Mouse (Mus musculus): Measurements from ENCODE around the gene Palb2. TPM values are rescaled to one million over a fixed set of nuclear protein-coding genes. Genes with fewer than 3 reads are reported as not detected.
"Not testable (repeated sequence)": the region's sequence is repeated elsewhere in the genome, so short reads cannot be mapped to it uniquely, and the experiment has no call there.

Palb2 gene
- polyA plus RNA-seq, 1 experiment from 2014 or later = 16.2 TPM

DNA sequence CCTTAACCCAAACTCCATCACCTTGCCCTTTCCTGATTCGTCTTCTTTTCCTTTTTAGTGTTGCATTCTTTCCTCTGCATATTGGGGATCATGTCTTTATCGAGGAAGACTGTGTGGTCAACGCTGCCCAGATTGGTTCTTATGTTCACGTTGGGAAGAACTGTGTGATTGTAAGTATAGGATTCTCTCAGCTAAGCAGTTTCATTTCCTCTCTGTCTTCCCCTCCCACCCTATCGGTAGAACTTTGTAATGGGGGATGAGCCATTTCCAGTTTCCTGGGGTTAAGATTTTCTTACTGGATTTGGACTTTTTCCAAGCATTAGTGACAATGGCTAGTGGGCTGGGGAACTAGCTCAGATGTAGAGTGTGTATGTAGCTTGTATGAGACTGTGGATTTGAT is 5.4 kb upstream of the Palb2 start:
- 91% methylated on average over 5 of the region's 5 CpGs for WGBS
- H3K27ac ChIP-seq = no peak overlapping the region
- ATAC-seq (ENCODE audit: insufficient number of reproducible peaks, insufficient read depth, low FRiP score, low TSS enrichment, low read depth) = no peak
- H3K4me3 ChIP-seq = no peak overlapping the region
- no peaks in the 10 kb centered on the region for H3K9me3 ChIP-seq
- no peak overlapping the region for H3K9ac ChIP-seq
- peaks cover 84% of the 10 kb centered on the region for H3K36me3 ChIP-seq
- no peaks in the 10 kb centered on the region for H3K27me3 ChIP-seq
- no peak overlapping the region for H3K4me2 ChIP-seq
- peaks cover 6% of the 10 kb centered on the region for H3K4me1 ChIP-seq

DNA sequence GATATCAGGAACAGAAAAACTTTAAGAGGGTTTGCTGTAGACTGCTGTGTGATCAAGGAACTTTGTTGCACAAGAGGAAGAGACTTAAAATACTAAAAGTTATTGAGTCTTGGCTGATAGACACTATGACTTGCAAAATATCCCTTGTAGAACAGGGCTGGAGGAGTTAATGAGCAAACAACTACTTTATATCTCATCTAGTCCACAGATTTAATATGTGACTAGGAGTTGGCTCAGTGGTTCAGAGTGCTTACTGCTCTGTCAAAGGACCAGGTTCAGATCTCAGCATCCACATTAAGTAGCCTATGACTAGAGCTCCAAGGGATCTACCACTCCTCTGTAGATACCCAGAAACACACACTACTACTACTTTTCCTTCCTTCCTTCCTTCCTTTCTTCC is 4.3 kb upstream of the Palb2 start:
- Histone ChIP-seq H3K36me3 (peaks cover 75% of the 10 kb centered on the region), H3K4me3 (no peak overlapping the region), H3K9me3 (no peaks in the 10 kb centered on the region), H3K4me2 (no peak overlapping the region), H3K4me1 (peaks cover 9% of the 10 kb centered on the region), H3K9ac (no peak overlapping the region), H3K27ac (no peak overlapping the region), H3K27me3 (no peaks in the 10 kb centered on the region)
- no peak for ATAC-seq (ENCODE audit: insufficient number of reproducible peaks, insufficient read depth, low FRiP score, low TSS enrichment, low read depth)

DNA sequence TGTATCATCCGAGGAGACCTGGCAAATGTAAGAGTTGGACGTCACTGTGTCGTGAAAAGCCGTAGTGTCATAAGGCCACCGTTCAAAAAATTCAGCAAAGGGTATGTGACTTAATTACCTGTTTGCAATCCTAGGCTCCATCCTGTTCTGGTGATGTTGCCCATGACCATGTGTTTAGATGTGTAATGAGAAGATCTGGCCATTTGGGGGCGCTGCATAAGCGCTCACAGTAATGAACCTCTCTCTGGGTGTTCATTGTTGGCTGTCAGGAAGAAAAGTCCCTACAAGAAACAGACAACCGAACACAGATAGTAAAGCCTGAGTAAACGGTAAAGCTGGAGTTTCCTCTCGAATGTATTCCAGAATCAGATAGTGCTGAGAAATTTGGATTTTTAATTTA is 2.3 kb upstream of the Palb2 start:
- Histone ChIP-seq H3K27me3 (no peaks in the 10 kb centered on the region), H3K4me1 (peaks cover 9% of the 10 kb centered on the region), H3K36me3 (peaks cover 56% of the 10 kb centered on the region), H3K27ac (no peak overlapping the region), H3K9me3 (no peaks in the 10 kb centered on the region), H3K4me3 (no peak overlapping the region), H3K4me2 (no peak overlapping the region), H3K9ac (no peak overlapping the region)
- ATAC-seq (ENCODE audit: insufficient number of reproducible peaks, insufficient read depth, low FRiP score, low TSS enrichment, low read depth) = no peak
- 70% methylated on average over 10 of the region's 10 CpGs for WGBS

DNA sequence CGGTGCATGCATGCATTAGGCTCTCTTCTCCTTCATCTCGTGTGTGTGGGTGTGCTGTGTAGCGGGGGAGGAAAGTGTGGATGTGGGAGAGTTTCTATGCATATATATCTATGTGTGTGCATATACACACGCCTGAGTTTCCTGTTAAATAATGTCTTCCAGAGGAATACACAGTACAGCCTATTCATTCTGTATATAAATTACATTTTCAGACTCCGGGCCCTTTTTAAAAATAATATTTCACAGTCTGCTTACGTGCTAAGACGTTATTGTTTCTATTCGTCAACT is 497 bp upstream of the Palb2 start:
- H3K9ac ChIP-seq = peak overlapping the region; percentile 91
- H3K27me3 ChIP-seq = no peaks in the 10 kb centered on the region
- ATAC-seq (ENCODE audit: insufficient number of reproducible peaks, insufficient read depth, low FRiP score, low TSS enrichment, low read depth) = no peak
- 17% methylated on average over 8 of the region's 8 CpGs for WGBS
- H3K27ac ChIP-seq = peak overlapping the region; percentile 80
- no peaks in the 10 kb centered on the region for H3K9me3 ChIP-seq
- peaks cover 9% of the 10 kb centered on the region for H3K4me1 ChIP-seq
- H3K36me3 ChIP-seq = peaks cover 42% of the 10 kb centered on the region
- peak overlapping the region; percentile 93 for H3K4me3 ChIP-seq
- H3K4me2 ChIP-seq = peak overlapping the region; percentile 81

DNA sequence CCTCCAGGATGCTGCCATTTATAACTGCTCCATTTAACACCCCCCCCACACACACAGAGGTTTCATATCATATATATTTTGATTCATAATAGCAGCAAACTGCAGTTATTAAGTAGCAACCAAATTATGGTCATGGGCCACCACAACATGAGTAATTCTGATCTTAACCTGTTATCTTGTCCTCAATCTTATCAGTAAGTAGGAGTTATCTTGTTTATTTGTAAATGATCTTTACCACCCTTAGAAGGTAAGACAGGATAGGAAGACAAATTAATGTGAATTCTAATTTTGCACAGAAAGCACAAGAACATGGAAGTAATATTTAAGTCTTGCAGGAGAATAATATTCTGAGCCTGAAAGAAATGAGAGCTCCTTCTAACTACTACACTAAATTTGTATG is 951 bp downstream of the Palb2 start:
- H3K4me1 ChIP-seq = peaks cover 9% of the 10 kb centered on the region
- peak overlapping the region; percentile 81 for H3K4me2 ChIP-seq
- peak overlapping the region; percentile 91; the same call in 1 of the 2 replicates for H3K9ac ChIP-seq
- H3K27ac ChIP-seq = no peak overlapping the region
- no peak for ATAC-seq (ENCODE audit: insufficient number of reproducible peaks, insufficient read depth, low FRiP score, low TSS enrichment, low read depth)
- H3K4me3 ChIP-seq = peak overlapping the region; percentile 93
- H3K27me3 ChIP-seq = no peaks in the 10 kb centered on the region
- peaks cover 43% of the 10 kb centered on the region for H3K36me3 ChIP-seq
- no peaks in the 10 kb centered on the region for H3K9me3 ChIP-seq

DNA sequence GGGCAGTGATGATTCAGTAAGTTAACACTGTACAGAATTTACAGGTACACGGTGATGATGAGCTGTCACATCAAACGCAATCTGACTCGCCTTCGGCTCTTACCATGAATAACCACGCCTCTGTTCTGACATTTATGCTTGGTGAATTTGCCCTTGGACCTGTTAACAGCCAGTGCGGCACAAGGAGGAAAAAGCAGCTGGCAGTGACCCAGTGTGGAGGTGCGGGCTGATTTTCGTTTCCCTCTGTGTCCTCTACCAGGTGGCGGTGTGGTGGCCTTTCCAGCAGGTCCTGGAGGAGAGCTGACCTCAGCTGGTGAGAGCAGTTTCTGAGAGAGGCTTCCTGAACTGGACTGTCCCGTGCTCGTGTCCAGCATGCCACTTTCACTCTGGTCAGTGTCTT is 5.8 kb downstream of the Palb2 start:
- Histone ChIP-seq H3K4me3 (no peak overlapping the region), H3K27ac (no peak overlapping the region), H3K9me3 (no peaks in the 10 kb centered on the region), H3K36me3 (peaks cover 59% of the 10 kb centered on the region), H3K27me3 (no peaks in the 10 kb centered on the region), H3K9ac (0 out of 2 replicates have a peak overlapping the region, but pooled peaks have one; percentile 6), H3K4me1 (no peaks in the 10 kb centered on the region), H3K4me2 (no peak overlapping the region)
- 93% methylated on average over 11 of the region's 11 CpGs for WGBS
- ATAC-seq (ENCODE audit: insufficient number of reproducible peaks, insufficient read depth, low FRiP score, low TSS enrichment, low read depth) = no peak

DNA sequence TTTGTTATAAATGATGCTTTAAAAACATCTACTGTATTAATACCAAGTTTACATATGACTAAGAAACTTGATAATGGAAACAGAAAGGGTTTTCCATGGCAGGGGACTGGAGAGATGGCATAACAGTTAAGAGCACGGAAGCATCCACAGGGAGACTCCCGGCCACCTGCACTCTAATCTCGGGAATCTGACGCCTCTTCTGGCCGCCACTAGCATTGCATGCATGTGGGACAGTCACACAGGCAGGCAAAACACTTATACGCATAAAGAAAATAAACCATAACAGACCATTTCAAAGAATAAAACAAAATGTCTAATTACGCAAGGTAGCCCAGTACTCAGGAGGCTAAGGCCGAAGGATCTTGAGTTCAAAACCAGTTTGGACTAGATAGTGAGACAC is 7.1 kb downstream of the Palb2 start:
- 77% methylated on average over 8 of the region's 8 CpGs for WGBS
- peaks cover 68% of the 10 kb centered on the region for H3K36me3 ChIP-seq

DNA sequence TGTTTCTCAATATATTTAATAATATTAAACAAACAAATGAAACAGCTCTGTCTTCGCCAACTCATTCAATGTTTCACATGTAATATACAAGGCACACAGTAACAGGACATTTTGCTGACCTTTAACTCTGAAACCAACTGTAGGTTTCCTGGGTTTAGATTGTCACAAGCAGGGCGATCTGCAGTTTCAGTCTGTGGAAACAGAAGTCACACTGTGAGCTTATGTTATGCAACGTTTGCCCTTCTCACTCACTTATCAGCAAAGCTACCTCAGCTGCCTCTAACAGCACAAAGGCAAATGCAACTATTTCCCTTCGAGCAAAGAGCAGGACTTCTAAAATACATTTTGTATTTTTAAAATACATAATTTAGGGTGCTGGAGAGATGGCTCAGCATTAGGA is 9.3 kb downstream of the Palb2 start:
- ATAC-seq (ENCODE audit: insufficient number of reproducible peaks, insufficient read depth, low FRiP score, low TSS enrichment, low read depth) = no peak
- 84% methylated on average over 4 of the region's 4 CpGs for WGBS
- Histone ChIP-seq H3K4me1 (no peaks in the 10 kb centered on the region), H3K27me3 (no peaks in the 10 kb centered on the region), H3K4me3 (no peak overlapping the region), H3K36me3 (peaks cover 79% of the 10 kb centered on the region), H3K9ac (no peak overlapping the region), H3K27ac (no peak overlapping the region), H3K9me3 (no peaks in the 10 kb centered on the region), H3K4me2 (no peak overlapping the region)

More for the DNA sequence above, 7.1 kb downstream of the Palb2 start:
- no peaks in the 10 kb centered on the region for H3K27me3 ChIP-seq
- no peaks in the 10 kb centered on the region for H3K9me3 ChIP-seq
- no peak for ATAC-seq (ENCODE audit: insufficient number of reproducible peaks, insufficient read depth, low FRiP score, low TSS enrichment, low read depth)
- H3K9ac ChIP-seq = no peak overlapping the region
- H3K27ac ChIP-seq = no peak overlapping the region
- no peak overlapping the region for H3K4me3 ChIP-seq
- no peaks in the 10 kb centered on the region for H3K4me1 ChIP-seq
- no peak overlapping the region for H3K4me2 ChIP-seq

DNA sequence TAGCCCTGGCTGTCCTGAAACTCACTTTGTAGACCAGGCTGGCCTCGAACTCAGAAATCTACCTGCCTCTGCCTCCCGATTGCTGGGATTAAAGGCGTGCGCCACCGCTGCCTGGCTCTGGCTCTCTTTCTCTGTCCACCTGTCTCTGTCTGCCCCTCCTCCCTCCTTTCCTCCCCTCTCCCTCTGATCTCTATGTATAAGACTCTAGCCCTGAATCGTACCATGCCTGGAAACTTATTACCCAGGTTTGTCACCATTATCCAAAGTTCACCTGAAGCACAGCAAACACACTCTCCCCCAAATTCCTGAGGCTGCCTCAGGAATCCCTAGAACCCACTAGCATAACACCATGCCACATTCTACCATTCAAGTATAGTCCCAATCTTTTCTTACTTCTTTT is 24.6 kb downstream of the Palb2 start:
- Histone ChIP-seq H3K27me3 (no peaks in the 10 kb centered on the region), H3K4me3 (no peak overlapping the region), H3K4me2 (no peak overlapping the region), H3K36me3 (peaks cover 41% of the 10 kb centered on the region), H3K9ac (no peak overlapping the region), H3K9me3 (no peaks in the 10 kb centered on the region), H3K4me1 (no peaks in the 10 kb centered on the region), H3K27ac (no peak overlapping the region)
- no peak for ATAC-seq (ENCODE audit: insufficient number of reproducible peaks, insufficient read depth, low FRiP score, low TSS enrichment, low read depth)
- 91% methylated on average over 6 of the region's 6 CpGs for WGBS

DNA sequence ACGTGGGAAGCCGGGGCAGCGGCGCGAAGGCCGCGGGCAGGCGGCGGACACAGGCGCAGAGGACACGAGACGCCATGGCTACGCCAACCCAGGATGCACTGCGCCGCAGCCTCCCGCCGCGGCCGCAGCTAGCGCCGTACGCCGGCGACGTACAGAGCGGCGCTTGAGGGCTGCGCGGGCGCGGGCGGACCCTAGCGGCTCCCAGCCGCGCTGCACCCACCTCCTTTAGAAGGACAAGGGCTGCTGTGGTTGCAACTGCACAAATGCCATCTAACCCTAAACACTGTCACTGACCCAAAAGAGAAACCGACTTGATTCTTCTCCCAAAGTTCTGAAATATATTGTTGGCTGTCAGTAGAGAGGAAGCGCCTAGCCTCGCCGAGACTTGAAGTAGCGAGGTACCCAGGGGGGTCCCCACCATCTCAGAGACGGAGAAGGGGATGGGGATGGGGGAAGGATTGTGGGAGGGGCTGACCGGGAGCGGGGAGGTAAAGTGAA is 31.0 kb downstream of the Palb2 start, which contains the start of gene Ndufab1:
Gene Ndufab1, minus strand, starts transcription at position 140 of the 498 bp plus-strand sequence.
- ATAC-seq (ENCODE audit: insufficient number of reproducible peaks, insufficient read depth, low FRiP score, low TSS enrichment, low read depth) = peak; percentile 96
- Histone ChIP-seq H3K4me3 (peak within 1 kb of the TSS; percentile 71), H3K9me3 (no peaks in the 10 kb centered on the region), H3K4me1 (peaks cover 13% of the 10 kb centered on the region), H3K27ac (no peak within 1 kb of the TSS), H3K27me3 (no peaks in the 10 kb centered on the region), H3K4me2 (peak within 1 kb of the TSS; percentile 90), H3K9ac (peak within 1 kb of the TSS; percentile 90), H3K36me3 (peaks cover 20% of the 10 kb centered on the region)
- WGBS = under 1% methylated on average over 43 of the region's 43 CpGs

DNA sequence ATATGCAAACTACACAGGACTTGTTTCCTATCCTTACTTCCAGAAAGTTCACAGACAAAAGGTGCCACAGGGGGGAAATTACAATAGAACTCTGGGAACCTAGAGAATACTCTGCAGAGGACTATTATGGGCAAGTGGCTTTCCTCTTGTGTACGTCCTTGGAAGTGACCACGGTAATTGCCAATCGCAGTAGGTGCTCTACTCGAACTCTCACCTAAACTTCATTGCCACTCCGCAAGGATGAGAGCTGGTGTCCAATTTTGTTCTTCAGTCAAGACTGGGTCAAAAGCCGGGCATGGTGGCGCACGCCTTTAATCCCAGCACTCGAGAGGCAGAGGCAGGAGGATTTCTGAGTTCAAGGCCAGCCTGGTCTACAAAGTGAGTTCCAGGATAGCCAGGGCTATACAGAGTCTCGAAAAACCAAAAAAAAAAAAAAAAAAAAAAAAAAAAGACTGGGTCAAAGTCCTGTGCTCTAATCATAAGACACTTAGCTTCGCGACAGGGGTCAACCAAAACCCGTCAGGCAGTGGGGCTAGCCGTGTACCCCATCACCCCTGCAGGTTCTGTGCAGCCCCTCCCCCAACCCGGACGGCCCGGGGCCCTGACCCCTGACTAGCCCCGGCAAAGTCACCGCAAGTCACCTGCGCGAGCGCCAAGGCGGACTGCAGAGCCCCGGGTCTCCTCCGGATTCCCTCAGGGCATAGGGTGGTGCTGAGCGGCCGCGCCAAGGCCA is 31.6 kb downstream of the Palb2 start:
- H3K4me2 ChIP-seq = peak overlapping the region; percentile 90
- H3K27ac ChIP-seq, H3K9me3 ChIP-seq, H3K27me3 ChIP-seq: not testable (repeated sequence)
- ATAC-seq (ENCODE audit: insufficient number of reproducible peaks, insufficient read depth, low FRiP score, low TSS enrichment, low read depth) = peak; percentile 40; the same call in 1 of the 2 replicates
- WGBS = 5% methylated on average over 28 of the region's 28 CpGs
- H3K9ac ChIP-seq = peak overlapping the region; percentile 90
- peaks cover 23% of the 10 kb centered on the region for H3K36me3 ChIP-seq
- peaks cover 13% of the 10 kb centered on the region for H3K4me1 ChIP-seq
- peak overlapping the region; percentile 71 for H3K4me3 ChIP-seq

DNA sequence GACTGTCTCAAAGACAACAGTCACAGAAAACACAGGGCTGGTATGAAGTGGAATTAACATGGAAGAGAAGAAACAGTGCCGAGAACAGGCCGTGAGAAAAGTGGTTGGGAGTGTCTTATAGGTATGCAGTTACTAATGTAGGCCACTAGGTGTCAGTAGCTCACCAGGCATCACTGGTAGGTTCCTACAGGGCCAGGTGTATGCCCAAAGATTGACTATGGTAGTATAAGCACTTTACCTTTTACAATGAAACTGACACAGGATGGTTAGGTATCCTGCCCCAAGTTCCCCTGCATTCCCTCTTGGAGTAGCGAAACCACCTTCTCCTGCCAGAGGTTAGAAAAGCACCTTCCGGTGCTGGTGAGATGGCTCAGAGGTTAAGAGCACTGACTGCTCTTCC is 33.6 kb downstream of the Palb2 start:
- Histone ChIP-seq H3K4me3 (no peak overlapping the region; the same call in 1 of the 2 replicates), H3K9ac (no peak overlapping the region), H3K4me2 (no peak overlapping the region), H3K4me1 (peaks cover 13% of the 10 kb centered on the region), H3K36me3 (peaks cover 43% of the 10 kb centered on the region), H3K9me3 (no peaks in the 10 kb centered on the region), H3K27ac (no peak overlapping the region), H3K27me3 (no peaks in the 10 kb centered on the region)
- whole genome bisulfite sequencing = 61% methylated on average over 4 of the region's 4 CpGs
- ATAC-seq (ENCODE audit: insufficient number of reproducible peaks, insufficient read depth, low FRiP score, low TSS enrichment, low read depth) = no peak

Data from embryonic facial prominence, embryonic 13.5 days (tissue).